Mouse (Mus musculus): ENCODE results near the gene Gm20388.
A peak's percentile ranks its signal among the peaks of the same experiment; 100 is the strongest.

Gene Gm20388

DNA sequence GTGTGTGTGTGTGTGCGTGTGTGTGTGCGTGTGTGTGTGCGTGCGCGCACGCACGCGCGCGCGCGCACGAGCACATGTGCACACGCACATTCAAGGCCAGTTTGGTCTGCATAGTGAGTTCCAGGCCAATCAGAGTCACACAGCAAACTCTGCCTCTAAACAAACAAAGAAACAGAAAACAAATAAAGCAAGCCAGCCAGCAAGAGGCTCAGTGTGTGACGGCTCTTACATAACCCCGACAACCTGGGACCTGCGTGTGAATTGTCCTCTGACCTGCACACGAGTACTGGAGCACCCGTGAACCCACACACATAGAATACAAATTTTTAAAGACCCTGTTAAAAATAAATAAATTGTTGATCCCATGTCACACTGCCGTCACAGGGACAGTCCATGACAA is 1488.1 kb downstream of the Gm20388 start:
- no peak for DNase-seq

DNA sequence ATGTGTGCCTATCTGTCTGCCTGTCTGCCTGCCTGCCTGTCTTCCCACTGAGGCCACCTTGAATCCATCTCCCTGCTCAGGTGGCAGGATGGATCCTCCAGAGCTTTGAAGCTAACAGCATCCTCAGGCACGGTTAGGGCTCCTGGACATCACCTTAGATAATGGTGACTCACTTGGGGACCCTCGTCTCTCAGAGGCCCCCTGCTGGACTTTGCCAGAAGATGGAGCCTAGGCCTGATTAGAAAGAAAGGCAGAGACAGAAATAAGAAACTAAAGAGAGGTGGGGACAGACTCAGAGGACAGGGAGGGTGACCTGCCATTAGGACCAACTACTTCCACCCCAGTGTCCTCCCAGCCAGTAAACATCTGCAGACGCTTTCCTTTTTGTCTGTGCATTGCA is 1488.5 kb downstream of the Gm20388 start:
- DNase-seq: no peak

- peak in 1 of 2 experiments; percentile 28 for DNase-seq
These were observed 1489.9 kb downstream of the Gm20388 start for GRCm38 (mm10) chr8:121400581-121400980.

DNA sequence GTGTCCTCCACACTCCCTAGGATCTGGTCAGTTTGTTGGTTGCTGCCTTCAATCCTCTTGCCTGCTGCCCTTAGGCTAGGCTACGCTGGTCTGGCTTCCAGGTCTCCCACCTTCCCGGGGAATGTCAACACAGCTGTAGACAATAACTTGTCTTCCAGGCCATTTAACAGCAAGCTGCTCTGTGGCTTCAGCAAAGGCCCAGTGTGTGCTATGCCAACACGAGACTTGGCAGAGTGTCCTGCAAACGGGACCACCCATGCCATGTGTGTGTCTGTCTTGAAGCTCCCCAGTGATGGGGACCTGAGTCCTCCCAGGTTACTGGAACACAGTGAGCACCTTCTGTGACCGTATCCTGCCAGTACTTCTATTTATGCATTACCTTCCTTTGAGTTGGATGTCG is 1493.2 kb downstream of the Gm20388 start:
- DNase-seq: peak; percentile 21 to 35

GRCm38 (mm10) chr8:121418081-121418480 is 1507.4 kb downstream of the Gm20388 start:
- DNase-seq: no peak

- DNase-seq: no peak
These were observed 1508.9 kb downstream of the Gm20388 start for GRCm38 (mm10) chr8:121419551-121419950.

GRCm38 (mm10) chr8:121421009-121421408 is 1510.4 kb downstream of the Gm20388 start:
- DNase-seq: no peak

DNA sequence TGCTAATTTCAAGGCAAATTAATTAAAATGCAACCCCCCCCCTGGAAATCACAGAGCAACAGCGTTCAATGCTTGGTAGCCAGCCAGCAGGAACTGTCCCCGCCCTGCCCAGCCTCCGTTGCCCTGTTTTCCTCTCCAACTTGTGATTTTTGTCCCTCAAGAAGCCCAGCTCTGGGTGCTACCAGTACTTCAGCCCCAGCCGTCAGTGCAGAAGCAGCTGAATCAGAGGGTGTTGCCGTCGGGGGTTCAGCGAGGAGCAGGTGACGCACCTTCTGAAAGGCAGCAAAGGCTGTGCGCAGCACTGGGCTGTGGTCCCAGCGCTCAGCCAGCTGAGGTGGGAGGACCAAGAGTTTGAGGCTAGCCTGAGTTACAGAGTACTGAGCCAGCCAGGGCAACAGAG is 1513.4 kb downstream of the Gm20388 start:
- DNase-seq: no peak

DNA sequence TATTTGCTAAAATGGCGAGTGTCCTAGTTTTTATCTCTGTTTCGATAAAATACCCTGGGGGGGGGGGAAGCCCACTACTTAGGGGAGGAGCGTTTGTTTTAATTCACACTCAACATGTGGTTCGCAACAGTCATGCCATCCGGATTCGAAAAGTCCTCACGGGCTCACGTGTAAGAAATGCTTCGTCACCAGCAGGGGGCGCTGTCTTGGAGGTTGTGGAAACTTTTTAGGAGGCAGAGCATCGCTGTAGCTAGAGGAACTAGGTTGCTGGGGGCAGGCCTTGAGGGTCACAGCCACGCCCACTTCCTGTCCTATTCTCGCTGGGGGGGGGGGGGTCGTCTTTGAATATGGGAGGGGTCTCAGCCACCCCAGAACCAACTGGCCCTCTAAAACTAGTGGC is 1514.0 kb downstream of the Gm20388 start:
- DNase-seq: peak in 1 of 2 experiments; percentile 52

GRCm38 (mm10) chr8:121431499-121431898 is 1520.9 kb downstream of the Gm20388 start:
- no peak for DNase-seq

GRCm38 (mm10) chr8:121433466-121433865 is 1522.8 kb downstream of the Gm20388 start:
- DNase-seq: no peak

DNA sequence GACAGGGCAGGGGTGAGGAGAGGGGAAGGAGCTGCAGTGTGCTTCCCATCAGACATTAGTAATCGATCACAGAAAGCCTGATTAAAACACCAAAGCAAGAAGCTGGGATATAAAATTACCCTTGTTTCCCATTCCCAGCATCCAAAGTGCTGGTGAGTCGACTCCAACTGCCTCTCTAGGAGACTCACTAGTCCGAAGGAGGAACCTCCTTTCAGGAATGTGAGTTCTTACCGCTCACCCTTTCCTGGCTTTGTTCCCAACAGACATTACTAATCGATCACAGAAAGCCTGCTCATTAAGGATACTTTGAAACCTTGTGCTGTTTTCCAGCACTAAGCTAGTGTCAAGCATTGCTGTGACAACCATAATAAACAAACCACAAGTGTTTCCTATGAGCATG is 1526.0 kb downstream of the Gm20388 start:
- DNase-seq: no peak

- peak; percentile 40 to 65 for DNase-seq
These were observed 1526.9 kb downstream of the Gm20388 start for GRCm38 (mm10) chr8:121437506-121437905.

DNA sequence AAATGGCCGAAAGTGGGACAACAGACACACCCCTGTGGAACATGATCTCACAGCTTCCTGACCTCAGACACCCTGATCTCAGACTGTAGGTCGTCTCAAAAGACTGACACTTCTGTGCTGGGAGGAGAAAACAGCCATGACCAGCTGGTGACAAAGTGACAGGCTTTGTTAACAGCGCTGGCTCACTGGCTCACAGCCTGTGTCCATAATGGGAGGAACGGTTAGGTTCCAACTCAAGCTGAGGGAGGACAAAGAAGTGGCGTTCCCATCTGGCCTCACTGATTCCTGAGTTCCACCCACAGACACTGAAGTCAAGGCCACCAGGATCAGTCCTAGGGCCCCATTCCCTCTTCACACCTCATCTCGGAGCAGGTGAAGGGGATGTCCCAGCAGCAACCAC is 1527.5 kb downstream of the Gm20388 start:
- DNase-seq: peak; percentile 65 to 73

DNA sequence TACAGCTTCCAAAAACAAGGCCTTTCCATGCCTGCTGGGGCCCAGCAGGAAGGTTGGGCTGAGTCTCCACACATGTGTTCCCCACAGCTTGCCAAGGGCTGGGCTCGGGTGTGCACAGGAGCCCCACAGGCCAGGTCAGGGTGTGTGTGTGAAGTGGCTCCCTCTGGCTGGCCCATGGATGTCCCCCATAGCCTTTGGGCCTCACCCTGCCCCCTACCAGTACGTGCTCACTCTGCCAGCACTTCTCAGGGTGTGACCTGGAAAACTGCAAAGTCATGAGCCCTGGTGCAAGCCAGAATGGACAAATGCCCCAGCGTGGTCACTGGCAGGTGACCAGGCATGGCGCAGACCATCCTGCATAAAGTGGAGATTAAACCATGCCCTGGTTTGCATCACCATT is 1528.7 kb downstream of the Gm20388 start:
- peak; percentile 71 to 85 for DNase-seq

DNA sequence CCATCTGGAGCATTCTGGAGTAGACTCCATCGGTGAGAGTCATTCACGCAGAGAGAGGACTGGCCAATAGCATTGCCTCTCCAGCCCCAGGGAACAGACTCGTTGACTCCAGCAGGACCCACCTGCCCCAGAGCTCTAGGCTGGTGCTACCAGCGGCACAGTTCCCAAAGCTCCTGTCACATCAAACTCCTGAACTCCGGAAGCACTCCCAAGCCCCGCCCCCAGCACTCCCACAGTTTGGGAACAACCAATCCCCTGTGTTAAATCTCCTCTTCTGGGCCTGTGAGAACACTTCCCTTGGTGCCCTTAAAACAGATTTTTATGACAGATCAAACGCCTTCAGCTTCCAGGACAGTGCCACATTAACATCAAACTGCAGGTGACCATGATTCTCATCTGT is 1532.7 kb downstream of the Gm20388 start:
- no peak for DNase-seq

DNA sequence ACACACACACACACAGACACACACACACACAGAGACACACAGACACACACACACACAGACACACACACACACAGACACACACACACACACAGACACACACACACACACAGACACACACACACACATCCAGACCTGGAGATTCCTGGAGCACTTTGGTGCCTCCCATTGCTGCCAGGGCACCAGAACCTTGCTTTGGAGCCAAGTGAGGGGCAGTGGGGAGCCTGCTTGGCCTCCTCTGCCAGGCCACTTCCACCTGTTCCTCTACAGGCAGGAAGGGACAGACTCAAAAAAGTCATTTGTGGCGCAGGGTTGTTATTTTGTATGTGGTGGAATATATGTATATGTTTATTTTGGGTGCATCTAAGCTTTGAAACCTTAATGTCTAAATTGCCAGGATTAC is 1533.9 kb downstream of the Gm20388 start:
- peak; percentile 77 to 83 for DNase-seq

GRCm38 (mm10) chr8:121445027-121445471 is 1534.4 kb downstream of the Gm20388 start:
- DNase-seq: peak; percentile 45 to 46

DNA sequence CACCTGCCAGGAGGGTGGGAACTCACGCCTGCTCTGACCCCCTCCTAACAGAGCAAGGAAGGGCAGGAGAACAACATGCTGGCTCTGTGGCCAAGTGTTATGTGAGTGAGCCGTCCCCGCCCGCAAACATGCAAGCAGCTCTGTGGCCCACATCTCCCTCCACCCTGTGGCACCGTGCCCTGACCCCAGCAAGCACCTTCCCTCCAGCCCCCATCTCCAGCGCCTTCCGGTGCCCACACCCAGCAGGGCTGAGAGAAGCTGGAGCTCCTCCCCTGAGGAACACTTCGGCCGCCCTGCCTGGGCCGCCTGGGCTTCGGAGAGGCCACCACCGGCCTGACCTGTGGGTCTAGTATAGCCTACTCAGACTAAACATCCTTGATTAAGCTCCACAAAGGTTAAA is 1535.5 kb downstream of the Gm20388 start:
- DNase-seq: peak; percentile 33 to 47

- DNase-seq: no peak
These were observed 1536.2 kb downstream of the Gm20388 start for GRCm38 (mm10) chr8:121446862-121447261.

GRCm38 (mm10) chr8:121450211-121450610 is 1539.6 kb downstream of the Gm20388 start:
- no peak for DNase-seq

DNA sequence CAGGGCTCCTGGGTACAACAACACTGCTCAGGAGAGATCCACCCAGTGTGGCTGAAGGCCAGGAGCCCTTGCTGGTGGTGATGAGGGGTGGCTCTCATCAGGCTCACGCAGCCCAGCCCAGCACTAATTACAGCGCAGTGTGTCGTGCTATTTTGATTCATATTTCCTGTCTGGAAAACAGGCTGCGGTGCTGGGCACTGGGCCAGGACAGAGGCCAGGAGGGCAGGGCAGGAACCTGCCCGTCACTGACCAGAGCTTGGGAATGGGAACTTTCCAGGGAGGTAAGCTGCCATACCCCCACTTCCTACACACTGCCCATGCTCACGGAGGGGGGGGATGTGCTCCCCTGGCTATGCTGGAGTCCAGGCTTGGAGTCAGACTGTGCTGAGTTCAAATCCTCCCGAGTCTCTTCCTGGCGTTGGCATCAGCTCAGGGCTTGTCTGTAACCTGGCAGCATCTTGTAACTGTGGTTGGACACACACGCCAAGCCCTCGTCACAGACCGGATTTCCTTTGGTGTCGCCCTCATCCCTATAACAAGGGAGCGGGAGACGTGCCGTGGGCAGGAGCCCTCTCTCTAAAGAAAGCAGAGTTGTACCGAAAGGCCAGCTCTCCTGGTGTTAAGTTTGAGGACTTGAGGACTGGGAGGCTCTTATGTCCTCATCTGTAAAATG is 1540.9 kb downstream of the Gm20388 start:
- peak in 1 of 2 experiments; percentile 40 for DNase-seq

DNA sequence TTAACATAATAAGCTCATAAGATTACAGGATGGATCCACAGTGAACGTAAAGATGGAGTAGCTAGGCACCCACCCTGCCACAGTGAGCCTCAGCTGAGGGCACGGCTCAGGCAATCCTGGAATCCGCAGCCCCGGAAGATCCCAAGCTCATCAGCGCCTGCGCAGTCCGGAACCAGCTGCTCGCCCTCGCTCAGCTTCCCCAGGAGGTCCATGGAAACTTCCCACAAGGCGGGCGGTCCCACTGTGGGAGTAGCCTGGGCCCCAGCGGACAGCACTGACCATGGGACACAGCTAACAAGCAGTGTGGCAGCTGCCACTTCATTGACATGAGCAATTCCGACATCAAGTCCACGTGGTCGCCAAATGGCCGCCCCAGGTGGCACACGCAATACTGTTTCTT is 1544.1 kb downstream of the Gm20388 start:
- no peak for DNase-seq

GRCm38 (mm10) chr8:121461192-121461591 is 1550.6 kb downstream of the Gm20388 start:
- DNase-seq: no peak

- no peak for DNase-seq
These were observed 1551.5 kb downstream of the Gm20388 start for GRCm38 (mm10) chr8:121462092-121462491.
